Mouse (Mus musculus) kidney, postnatal 14 days (tissue): ENCODE data around the gene Sel1l3.
A peak's percentile ranks its signal among the peaks of the same experiment; 100 is the strongest.

Experiments used
- DNase-seq: peaks from one replicate; pipeline ENCODE4 v3.0.0; 2022; ENCODE audit warnings: mixed read lengths

Gene Sel1l3

DNA sequence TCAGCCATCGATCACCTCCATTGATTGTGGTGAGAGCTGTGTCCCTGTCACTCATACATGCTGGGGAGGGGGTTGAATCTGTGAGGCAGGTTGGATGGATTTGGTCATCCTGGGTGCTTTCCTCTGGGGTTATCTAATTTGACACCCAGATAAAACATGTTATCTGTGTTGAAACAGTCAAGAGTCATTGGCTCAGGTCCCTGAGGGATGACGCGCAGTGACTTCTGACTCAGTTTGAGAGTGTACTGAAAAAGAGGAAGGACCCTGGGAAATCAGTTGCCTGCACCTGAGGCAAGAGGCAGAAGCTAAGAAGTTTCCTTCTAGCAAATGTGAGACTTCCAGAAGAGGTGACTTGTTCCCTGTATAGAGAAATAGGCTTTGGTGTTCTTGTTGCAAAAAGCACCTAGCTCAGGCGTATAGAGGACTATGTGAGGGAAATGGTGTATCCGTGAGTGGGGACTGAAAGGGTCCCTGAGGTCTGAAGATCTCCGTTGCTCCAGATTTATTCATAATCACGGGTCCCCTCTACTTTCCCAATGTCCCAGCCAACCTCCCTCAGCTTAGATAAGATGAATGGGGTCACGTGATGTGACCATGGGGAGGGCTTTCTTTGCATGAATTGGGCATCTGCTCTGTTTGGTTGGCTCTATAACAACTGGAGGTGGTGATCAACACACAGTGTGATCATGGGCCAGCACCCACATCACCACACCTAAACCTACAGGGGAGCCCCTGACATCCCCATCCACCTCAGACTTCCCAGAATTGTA is 73.4 kb downstream of the Sel1l3 start:
- no peak for DNase-seq

DNA sequence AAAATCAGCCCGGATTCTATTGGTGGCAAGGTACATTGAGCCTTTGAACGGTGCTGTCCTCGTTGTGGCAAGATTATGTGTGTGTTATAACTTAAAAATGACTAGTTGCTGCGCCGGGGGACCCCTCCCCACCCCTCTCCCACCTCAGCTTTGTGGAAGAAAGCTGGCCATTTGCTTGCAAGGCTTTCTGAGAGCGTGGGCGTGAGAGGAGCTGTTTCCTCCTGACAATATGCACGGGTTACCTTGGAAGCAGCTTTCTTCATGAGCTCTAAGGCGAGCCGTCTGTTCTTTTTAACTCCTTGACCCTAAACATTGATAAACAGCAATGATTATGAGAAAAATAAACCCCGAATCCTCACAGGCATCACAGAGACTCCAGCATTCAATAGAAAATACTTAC is 74.2 kb downstream of the Sel1l3 start:
- no peak for DNase-seq

DNA sequence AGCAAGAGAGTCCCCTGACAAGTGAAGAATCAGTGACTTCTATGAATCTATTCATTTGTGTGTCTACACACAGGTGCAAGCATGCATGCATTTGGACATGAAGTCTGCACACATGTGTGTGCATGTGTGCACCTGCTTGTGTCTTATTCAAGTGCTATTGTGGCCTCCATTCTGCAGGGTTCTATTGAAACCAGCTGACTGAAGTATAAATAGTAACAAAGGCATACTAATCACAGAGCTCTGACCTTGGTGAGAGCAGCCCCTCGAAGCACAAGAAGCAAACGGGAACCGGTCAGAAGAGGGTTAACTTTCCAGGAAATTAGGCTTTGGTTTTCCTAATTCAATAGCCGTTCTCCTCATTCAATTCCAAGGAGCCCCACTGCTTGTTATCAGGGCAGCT is 74.6 kb downstream of the Sel1l3 start:
- DNase-seq: no peak

DNA sequence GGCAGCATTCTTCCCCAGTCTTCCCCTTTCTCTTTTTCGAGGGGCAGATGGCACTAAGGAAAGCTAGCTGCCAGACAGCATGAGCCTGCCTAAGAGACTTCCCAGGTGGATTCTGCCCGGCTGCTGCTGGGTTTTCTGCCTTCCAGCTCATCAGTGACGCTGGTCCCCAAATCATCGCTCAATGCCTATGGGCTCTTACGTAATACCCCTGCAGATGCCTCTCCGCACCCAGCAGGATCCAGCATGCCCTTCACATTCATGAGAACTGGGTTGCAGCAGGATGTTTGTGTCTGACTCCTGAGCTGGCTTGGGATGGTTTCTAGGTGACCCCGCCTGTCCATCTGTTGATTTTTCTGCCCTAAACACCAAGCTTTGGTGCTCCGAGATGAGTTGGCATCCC is 75.7 kb downstream of the Sel1l3 start:
- no peak for DNase-seq

DNA sequence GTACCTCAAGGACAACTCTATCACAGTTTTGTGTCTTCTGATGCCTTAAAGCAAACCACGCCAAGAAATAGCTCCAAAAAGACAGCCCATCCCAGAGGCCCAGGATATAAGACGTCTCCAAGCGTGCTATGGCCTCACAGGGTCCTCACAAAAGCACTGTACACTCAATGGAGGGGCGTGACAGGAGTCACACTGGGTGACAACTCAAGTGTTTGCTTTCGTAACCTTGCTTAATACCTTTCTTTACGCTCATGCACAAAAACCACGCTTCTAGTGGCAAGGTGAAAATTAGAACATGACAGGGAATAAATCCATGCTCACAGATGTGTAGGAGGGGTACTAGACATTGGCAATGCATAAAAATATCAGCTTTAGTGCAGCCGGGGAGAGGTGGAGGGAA is 77.7 kb downstream of the Sel1l3 start:
- DNase-seq: no peak

DNA sequence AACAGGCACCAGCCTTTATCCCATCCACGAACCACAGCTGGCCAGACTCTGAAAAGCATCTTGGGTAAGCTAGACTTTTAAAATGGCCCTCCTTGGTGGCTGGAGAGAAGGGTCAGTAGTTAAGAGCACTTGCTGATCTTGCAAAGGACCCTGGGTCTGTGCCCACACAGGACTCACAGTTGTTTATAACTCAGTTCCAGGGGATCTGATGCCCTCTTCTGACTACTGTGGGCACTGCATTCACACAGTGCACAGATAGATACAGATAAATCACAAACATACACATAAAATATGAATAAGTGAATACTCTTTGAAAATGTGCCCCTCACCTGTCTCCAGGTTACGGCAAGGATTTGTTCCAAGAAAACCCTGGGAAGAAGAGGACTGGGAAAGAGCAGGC is 79.7 kb downstream of the Sel1l3 start:
- DNase-seq: no peak

DNA sequence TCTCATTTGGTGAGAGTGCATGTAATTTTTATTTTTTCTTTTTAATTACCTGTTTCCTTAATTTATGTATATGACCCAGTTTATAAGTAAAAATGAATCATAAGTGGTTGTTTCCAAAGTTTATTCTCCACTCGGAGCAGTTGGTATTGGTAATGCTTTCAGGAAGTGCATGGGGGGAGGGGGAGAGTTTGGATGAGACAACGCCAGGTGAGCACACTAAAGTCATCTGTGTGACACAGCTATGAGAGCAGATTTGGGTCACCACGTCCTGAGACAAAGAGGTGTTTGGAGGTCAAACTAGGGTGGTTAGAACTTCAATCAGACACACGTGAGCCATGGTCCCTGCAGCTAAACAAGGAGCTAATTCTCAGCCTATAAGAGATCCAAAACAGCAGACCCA is 89.0 kb downstream of the Sel1l3 start:
- no peak for DNase-seq

DNA sequence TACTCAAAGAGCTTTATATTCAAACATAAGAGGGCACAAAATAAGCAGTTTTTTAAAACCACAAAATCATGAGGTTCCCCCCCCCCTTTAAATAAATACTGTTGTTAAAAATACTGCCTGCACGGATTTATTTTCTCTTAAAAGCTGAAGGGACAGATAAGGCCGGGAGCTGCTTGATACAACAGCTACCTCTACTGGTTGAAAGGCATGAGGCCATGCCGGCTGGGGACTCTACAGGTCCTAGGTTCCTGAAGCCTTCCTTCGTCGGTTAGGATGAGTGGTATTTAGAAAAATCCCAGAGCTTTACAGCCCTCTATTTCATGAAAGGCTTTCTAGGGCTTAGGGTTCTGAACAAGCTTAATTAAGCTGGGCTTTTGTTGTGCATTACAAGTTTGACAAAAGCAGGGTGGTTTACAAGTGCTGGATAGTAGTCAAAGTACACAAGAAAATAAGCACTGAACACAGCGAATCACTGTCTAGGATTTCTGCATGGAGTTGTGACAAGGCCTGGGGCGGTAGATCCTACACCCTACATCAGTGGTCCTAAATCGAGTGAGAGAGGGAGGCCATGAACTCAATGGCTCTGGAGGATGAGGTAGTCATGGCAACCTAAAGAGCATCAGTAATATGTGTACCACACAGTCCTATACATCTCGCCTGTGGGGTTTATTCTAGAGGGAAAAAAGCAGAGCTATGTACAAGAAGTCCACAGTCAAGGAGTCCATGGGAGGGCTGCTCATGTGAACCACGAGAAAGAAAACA is 90.0 kb downstream of the Sel1l3 start:
- DNase-seq: peak; percentile 60

DNA sequence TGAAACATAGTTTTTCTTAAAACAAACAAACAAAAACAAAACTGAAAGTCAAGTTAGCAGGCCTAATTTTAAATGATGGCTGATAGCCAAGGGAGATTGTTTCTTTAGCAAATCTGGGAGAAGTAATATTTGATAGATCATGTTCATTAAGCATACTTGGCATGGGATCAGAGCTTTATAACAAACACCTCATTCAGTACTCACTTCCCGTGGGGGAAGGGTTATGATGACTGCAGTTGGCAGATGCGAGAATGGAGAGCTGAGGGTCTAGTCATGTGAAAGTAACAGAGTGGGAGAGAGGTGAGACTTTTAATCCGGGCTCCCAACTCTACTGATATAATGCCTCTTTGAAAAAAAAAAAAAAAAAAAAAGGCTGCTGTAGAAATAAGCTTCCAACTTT is 94.0 kb downstream of the Sel1l3 start:
- no peak for DNase-seq

DNA sequence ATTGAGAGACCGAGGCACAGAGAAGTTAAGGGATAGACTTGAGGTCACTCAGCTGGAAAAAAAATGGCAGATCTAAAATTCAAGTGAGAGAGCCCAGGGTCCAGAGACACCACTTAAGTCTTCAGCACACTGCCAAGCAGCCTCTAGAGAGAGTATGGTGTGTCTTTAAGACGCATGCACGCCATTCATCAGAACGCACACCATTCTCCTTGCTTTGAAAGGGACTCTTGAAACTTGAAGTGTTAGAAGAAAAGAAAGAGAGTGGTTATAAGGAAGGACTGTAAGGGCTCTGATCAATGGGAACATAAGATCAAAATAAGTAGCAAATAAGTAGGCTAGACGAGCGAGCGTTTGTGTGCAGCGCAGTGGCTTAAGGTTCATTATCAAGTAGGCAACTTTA is 95.5 kb downstream of the Sel1l3 start:
- no peak for DNase-seq

DNA sequence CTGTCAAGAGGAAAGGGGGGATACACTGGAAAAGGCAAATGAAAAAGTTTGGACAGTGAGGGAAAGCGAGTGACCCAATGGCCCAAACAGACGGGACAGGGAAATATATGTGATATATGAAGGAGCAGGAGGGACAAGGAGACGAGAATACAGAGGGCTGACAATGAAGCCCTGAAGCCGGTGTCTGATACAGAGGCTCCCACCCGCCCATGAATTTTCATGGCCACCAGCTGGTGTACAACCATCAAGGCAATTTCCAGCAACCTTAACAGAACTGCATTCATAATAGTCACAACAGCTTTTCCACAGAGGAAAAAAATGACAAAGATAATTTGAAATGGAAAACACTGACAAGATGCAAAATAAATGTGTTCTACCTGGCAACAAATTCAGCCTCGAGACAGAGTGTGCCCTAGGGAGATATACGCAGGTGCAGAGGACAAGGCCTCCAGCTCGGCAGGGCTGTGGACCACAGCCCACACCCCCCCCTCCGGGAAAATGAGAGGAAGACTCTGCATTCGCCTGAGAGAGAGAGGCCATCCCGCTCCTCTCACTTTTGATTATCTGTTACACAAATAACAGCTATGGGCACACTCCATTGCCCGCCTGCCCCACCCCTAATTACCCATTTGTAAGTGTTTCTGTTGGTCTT is 99.0 kb downstream of the Sel1l3 start:
- no peak for DNase-seq

DNA sequence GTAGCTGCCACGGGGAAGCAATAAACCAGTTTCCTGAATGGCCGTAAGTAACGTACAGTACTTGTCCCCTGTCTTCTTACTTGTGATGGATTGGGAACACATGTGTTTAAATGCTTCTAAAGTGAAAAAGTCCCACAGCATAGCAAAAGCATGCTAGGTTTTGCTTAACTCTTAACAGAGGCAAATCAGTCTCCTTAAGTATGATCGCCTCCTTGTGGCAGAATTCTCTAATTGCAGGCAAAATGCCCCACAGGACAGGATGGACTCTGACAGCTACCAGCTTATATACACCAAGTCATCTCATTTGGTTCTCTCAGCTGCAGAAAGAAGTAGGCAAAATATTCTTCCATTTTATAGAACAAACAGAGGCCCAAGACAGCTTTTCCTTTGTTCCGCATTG is 100.8 kb downstream of the Sel1l3 start:
- no peak for DNase-seq

DNA sequence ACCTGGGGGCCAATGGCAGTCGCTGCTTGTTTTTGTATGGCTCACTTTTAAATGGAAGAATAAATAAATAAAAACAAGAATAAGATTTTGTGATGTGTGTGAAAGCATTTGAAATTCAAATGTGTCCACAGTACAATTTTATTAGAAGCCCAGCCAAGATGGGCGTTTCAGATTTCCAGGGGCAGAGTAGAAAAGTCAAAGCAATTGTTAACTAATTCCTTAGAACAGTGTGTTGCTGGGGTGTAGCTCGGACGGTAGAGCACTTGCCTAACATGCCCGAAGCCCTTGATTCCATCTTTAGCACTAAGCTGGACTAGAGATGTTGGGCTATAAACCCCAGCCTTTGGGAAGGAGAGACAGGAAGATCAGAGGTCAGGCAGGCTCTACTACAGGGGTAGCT is 102.7 kb downstream of the Sel1l3 start:
- DNase-seq: peak; percentile 63

DNA sequence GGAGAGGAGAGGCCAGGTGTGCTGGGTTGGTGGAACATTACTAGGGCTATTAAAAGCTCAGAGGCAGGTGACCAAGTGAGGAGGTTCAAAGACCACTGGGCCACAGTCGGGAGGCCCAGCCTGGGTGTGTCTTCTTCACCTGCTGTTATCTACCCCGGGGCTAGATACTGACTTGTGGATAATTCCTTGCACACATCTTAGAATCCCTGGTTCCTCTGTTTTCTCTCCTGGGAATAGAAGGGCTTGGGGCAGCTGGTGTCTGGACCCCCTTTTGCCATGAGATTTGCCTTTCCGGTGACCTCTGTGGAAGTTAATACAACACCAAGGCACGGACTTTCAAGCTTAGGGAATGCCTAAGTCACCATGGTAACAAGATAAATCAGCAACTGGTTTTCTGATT is 103.5 kb downstream of the Sel1l3 start:
- DNase-seq: peak; percentile 55

DNA sequence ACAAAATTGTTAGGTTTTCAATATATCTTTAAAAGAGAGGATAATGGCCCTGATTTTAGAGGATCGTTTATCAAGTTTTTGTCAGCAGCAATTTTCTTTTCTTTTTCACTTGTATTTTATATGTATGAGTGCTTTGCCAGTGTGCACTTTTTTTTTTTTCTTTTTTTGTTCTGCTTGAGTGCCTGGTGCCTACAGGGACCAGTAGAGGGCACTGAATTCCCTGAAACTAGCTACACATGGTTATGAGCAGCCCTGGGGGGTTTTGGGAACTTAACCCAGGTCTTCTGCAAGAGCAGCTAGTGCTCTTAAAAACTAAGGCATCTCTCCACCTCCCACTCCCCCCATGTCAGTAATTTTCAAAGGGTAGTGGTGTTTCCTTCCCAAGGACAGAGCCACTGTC is 105.1 kb downstream of the Sel1l3 start:
- DNase-seq: peak; percentile 36

DNA sequence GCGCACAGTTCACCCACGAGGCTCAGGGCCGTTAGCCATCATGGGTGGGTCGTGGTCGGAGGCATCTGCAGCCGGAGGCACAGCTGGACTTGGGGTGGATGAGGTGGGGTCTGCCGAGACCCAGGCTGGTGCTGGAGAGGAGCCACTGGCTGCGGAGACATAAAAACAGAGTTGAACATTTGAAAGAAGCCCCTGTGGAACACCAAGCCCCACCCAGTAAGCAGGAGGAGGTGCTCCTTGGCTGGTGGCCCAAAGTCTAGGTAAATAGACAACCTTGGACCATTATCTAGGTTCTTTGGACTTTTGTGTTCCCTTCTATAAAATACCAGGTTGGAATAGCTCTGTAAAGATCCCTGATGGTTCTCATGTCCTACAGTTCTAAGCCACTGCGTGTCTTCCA is 105.7 kb downstream of the Sel1l3 start:
- DNase-seq: peak; percentile 68

DNA sequence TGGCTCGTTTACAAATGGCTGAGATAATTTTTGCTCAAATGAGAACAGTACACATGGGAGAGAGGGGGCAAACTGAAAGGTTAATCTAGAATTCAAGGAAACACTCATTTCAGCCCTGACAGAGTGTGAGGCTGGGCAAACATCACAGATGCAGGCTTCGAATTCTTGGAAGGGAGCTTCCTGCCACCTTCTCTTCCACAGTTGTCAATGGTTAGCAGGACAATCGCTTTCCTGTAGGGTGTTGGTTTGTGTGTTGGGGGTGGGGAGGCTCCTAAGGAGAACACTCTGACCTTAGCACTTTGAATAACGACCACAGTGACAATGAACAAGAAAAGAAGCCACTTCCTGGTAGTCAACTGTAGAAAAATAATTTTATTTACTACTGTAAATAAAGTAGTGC is 107.0 kb downstream of the Sel1l3 start:
- no peak for DNase-seq

DNA sequence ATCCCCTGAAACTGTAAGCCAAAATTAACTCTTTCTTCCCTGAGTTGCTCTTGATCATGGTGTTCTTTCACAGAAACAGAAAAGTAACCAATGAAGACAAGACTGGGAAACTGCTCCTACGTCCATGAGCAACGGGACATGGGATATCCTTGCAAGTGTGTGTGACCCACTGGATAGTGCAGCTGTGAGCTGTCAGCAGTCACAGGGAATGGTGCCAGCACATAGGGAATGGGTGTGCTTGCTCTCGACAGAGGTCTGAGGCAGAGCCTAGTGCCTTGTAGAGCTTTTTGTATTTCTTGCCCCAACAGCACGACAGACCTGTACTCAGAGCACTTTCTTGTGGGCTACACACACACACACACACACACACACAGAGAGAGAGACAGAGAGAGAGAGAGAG is 107.6 kb downstream of the Sel1l3 start:
- no peak for DNase-seq

DNA sequence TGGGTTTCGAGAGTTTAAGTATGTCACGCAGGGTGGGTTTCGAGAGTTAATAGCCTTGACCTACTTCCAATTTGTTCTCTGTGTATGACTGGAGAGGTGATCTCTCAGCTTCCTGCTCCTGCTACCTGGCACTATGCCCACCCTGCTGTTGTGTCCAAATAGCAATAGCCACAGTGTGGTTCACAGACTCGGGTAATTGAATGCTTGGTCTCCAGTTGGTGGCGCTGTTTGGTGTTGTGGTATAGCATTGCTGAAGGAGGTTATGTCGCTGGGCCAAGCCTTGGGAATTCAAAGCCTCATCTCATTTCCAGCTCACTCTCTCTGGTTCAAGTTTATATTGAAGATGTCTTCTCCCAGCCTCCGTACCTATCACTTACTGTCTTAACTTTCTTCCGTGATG is 108.0 kb downstream of the Sel1l3 start:
- DNase-seq: peak; percentile 65

DNA sequence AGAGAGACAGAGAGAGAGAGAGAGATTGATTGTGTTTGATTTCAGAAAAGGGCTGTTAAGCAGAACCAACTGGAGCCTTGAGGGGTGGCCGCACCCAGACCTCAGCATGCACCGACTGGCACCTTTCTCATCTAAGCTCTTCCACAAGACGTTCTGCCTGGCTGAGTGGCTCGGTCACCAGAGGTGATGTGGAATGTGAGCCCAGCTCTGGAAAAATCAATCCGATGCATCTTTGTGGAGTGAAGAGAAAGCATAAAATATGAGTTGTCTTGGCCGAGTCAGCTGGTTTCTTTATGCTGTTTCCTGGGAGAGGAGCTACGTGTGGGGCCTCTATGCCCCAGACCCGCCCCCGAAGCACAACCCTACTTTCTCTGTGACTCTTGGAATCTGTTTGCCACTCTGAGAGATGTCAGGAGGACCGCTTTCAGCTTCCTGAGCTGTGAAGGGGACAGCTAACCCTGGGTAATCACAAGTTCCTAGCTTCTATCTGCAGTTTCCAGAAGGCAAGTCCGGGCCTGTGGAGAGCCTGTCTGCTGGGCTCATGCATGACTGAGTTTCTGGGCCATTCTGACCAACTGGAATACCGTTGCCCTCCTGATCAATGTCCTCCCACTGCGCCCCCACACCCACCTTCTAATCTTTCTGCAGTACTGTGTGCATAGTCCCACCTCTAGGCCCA is 109.4 kb downstream of the Sel1l3 start:
- peak; percentile 67 for DNase-seq

DNA sequence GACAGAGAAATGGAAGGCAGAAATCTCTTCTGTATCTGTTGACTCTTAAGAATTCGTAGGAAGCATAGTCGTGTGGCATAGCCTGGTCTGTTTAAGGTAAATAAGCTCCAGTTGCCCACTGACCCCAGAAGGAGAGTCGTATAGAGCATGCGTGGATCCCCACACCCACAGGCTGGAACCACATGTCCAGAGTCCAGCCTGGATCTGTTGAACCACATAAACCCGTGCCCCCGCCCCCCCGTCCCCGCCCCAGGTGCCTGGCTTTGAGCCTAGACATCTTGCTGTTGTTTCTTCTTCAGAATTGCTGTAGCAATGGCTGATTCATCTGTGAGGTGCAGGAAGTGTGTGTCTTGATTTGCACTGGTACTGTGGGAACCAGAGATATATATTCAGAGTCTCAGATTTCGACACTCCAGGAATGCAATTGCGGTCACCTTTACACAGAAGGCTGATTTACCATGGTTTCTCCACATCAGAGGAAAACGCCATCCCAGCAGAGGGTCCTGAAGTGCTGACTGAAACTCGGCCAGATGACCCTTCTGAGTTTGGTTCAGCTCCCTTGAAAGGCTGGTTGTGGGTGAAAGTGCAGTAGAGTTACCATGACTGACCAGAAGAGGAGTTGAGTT is 111.8 kb downstream of the Sel1l3 start:
- peak; percentile 80 for DNase-seq

DNA sequence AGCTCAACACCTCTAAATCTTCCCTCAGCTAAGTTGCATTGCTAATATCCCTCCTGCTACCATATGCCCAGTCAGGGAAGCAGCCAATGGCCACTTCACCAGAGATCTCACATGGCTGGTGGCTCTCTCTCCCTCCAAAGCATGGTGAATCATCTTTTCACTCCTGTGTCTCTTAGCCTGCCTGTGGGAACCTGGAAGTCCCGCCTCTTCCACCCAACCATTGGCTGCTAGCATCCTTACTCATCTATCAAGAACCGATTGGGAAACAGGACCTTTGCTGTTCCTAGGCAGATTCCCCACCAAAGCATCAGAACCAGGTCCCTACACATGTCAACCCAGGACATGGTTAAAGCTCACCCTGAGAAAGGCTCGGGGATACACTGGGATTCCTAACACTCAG is 122.4 kb downstream of the Sel1l3 start:
- DNase-seq: no peak

DNA sequence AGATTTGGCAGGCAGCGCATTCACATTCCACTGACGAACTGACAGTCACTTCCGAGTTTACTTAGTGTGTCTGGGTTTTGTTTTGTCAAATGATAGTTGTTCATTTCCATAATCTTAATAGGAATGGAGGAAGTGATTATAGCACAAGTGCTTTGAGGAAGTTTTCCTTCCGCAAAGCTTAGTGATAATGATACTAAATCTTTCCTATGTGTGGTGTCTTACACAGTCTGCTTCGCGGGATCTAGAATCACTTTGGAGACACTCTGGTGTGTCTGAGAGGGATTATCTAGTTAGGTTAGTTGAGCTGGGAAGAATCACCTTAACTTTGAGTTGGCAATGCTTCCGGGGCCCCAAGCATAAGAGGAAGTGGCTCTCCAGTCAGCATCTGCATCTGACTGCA is 126.3 kb downstream of the Sel1l3 start:
- DNase-seq: no peak
